Mouse (Mus musculus): ENCODE results near the gene Plpp3.

DNA sequence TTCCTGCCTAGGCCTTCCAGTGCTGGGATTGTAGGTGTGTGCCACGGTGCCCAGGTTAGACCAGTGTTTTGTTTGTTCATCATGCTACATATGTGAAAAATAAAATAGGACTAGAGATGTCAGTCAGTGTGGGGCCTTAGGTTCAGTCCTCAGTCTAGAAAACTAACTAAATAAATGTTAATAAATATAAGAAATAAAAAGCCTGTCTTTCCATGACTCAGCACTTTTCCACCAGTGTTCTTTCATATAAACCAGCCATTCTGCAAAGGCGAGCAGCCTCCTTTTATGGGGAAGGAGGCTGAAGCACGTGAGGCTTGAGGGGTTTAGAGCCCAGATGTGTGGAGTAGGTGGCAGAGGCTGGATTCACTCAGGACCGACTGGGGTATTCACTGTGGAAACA, 50.5 kb downstream of the Plpp3 start:
- TF ChIP-seq POLR2A (IDR thresholded peaks at IDR 0.05; ENCODE audit: low read depth, low read length) (no peak), CTCF (IDR thresholded peaks at IDR 0.05; ENCODE audit: extremely low read depth, insufficient read length, insufficient replicate concordance, low read depth, low read length) (no peak)

All from small intestine, adult 2 months (tissue).